Mouse (Mus musculus) cerebellum, adult 2 months (tissue): ENCODE results near the gene Rps13.
A peak's percentile ranks its signal among the peaks of the same experiment; 100 is the strongest.

Experiments
- CTCF ChIP-seq: fragments of 200-500 bp; IDR thresholded peaks from 2 replicates; pipeline ENCODE4 v1.5.1; 2011; ENCODE audit warnings: low read depth, mild to moderate bottlenecking, control low read depth, low read length, moderate library complexity, borderline replicate concordance; ENCODE audit not compliant: insufficient read depth
- POLR2A ChIP-seq: fragments of 200-500 bp; IDR thresholded peaks from 2 replicates; pipeline ENCODE4 v1.6.1; 2011; ENCODE audit warnings: low read length, control low read depth, borderline replicate concordance; ENCODE audit not compliant: insufficient read depth

- peak; percentile 23; the same call in 1 of the 2 replicates for TF ChIP-seq CTCF
- no peak for TF ChIP-seq POLR2A
Observed at GRCm38 (mm10) chr7:116336226-116336625, 2.2 kb upstream of the Rps13 start.
